Mouse (Mus musculus) adrenal gland (tissue): ENCODE measurements around the gene Tmem110.

ENCODE experiments used
- intact Hi-C: fragments of 180-260 bp; cut with DNase I; formaldehyde crosslinking; loops from one replicate; pipeline ENCODE4 v1.15.1; 2025
- long read RNA-seq, 2 experiments: library from polyadenylated mRNA; unstranded; transcript quantifications; one replicate each; pipeline ENCODE4 v2.0.0; 2020; ENCODE audit warnings: borderline replicate concordance in 1 of 2; ENCODE audit not compliant: insufficient replicate concordance in 1 of 2

Tmem110 gene
- long read RNA-seq, experiment 1, transcript Tmem110-201 (8 exons, 3,742 nt) = major isoform, 17 of 20 reads
- long read RNA-seq, experiment 1, partial matches to known transcripts = 2 of 20 reads
- long read RNA-seq, experiment 1, other reads (novel, unspliced or antisense) = 1 of 20 reads
- long read RNA-seq, experiment 2, transcript Tmem110-201 (8 exons, 3,742 nt) = major isoform, 8 of 11 reads
- long read RNA-seq, experiment 2, partial matches to known transcripts = 1 of 11 reads
- long read RNA-seq, experiment 2, other reads (novel, unspliced or antisense) = 1 of 11 reads

DNA sequence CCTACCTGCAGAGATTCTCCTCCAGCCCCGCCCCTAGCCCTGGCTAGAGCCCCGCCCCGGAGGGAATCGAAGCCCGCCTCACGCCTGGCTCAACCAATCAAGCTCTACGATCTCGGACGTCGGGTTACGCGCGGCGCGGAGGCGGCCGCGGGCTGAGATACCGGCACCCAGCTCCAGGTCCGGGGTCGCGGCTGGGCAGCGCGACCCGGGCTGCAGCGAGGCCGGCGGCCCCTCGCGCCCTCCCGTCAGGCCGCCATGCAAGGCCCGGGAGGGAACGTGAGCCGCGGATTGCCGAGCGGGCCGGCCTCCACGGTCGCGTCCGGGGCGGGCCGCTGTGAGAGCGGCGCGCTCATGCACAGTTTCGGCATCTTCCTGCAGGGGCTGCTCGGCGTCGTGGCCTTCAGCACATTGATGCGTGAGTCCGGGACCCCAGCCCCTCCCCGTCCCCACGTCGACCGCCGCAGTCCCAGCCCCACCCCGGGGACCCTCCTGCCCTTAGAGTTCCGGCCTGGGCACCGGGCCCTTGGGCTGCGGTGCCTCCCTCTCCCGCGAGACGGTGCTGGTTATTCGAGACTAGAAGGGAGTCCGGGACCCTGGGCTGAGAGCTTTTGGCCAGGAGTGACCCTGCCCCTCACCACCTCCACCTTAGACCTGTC, at the start of gene Tmem110:
Tmem110 (plus strand) TSS at position 115 of the 656 bp plus-strand sequence.
- intact Hi-C loops = no loop called here

DNA sequence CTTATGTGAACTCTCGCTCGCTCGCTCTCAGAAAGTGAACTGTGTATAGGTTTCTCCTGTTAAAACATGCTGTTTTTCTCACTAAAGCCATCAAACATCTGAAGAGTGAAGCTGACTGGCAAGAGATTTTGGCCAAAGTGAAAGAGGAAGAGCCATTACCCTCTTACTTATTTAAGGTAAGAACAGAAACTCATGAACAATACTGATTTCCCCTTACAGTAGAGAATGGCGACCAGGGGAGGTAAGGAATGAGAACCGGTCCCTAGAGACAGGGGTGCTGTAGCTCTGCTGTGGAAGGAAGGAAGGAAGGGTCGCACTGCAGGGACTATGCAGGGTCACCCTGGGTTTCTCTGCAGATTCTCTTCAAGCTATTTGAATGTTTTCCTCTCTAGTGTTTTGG, 40.8 kb upstream of the Tmem110 start:
- intact Hi-C loops = loop anchor here (5.0 kb wide), 1 partner anchor 67 kb away; no protein-coding TSS in a partner anchor

DNA sequence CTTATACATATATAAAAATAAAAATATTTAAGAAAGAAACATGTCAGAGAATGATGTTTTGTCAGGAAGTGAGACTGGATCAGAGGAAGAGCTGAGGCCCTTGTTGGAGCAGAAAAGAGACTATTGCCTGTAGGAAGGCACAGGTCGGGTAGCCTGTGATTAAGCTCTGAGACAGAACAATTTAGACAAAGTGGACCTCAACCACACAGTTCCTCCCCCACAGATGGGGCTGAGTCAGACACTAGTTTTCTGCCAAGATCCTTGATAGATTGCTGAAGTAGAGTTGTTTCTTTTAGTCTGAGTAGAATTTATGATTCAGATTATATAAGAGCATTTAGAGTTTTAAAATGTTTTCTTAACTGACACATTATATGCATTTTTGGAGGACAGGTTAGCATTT, 35.9 kb upstream of the Tmem110 start:
- intact Hi-C loops = loop anchor here (5.0 kb wide), 1 partner anchor 72 kb away; no protein-coding TSS in a partner anchor

DNA sequence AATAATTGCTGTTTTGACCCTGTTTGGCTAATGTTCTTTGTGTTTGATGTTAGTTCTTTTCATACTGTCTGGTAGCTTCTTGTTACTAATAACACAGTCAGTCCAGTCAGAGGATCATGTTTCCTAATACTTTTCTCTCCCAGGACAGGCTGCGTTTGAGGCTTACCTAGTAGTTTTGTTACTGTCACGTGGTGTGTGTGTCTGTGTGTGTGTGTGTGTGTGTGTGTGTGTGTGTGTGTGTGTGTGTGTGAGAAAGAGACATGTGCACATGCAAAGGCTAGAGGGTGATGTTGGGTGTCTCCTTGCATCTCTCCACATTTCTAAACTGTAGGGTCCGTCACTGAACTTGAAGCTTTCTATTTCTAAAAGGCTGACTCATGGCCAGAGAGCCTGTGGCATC, 32.5 kb upstream of the Tmem110 start:
- intact Hi-C loops = no loop called here

DNA sequence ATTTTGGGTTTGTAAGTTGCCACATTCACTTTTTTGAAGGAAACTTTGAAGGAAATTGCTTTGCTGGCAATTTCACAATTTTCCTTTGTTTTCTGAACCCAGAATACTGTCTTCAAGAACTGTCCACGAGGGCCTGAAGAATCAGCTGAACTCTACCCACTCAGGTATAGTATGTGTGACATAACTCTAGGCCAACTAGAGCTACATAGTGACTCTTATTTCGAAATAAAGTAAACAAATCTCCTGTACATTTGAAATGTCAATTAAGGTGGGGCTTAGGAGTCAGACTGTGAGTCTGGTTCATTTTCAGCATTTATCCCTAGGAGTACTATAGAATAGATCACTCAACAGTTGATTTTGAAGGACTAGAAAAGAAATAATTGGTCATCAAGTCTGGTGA, 23.6 kb upstream of the Tmem110 start:
- intact Hi-C loops = no loop called here

DNA sequence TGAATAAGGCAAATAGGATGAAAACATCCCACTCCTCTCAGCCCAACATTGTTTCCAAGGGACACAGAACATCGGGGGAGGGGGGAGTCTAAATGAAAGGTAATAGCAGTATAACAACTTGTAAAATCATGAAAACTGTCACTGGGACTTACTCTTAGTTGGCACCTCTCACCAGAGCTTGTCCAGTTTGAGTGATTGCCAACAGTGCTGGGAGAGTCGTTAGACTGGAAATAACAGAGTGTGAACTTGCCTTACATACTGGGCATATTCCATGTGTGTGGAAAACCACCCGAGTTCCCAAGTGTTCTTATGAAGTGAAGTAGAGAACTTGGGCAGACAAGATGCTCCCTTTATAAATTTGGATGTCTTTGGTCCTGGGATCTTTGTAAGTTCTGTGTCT, 4.3 kb upstream of the Tmem110 start:
- intact Hi-C loops = no loop called here

DNA sequence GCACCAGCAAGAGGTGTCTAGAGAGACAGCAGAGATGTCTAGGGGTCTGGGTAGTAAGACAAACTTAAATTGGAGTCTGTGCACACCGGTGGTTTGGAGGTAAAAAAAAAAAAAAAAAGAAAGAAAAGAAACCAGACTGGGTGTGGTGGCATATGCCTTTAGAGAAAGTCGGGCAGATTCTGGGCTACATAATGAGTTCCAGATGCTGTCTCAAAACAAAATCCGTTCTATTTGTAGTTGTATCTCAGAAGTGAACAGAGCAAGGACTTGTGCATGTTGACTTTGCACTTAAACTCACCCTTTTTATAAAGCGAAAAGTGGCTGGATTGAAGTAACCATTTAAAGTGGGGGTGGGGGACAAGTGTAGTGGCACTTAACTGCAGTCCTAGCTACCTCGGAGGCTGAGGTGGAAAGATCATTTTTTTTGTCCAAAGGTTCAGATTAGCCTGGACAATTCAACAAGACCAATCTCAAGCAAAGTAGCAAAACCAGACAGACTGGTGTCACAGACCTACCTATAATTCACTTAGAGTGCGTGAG, 864 bp upstream of the Tmem110 start:
- intact Hi-C loops = no loop called here

DNA sequence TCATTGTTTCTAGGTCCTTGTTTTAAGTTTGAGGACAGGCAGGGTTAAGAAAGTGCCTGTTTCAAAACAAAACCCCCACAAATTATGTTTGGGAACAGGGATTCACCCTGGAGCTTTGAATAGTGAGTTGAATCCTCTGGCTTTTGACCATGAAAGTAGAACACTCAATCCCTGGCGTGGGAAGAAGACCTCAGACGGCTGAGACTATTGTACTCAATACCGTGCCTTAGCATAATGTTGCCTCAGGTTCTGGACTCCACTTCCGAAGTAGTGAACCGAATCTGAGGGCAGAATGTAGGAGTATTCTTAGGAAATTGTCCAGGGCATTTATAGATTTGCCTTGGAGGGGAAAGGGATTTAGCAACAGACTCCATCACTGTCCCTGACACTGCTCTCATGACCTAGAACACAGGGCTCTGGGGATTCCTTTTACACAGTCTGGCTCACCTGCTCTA, 342 bp upstream of the Tmem110 start:
- intact Hi-C loops = no loop called here

DNA sequence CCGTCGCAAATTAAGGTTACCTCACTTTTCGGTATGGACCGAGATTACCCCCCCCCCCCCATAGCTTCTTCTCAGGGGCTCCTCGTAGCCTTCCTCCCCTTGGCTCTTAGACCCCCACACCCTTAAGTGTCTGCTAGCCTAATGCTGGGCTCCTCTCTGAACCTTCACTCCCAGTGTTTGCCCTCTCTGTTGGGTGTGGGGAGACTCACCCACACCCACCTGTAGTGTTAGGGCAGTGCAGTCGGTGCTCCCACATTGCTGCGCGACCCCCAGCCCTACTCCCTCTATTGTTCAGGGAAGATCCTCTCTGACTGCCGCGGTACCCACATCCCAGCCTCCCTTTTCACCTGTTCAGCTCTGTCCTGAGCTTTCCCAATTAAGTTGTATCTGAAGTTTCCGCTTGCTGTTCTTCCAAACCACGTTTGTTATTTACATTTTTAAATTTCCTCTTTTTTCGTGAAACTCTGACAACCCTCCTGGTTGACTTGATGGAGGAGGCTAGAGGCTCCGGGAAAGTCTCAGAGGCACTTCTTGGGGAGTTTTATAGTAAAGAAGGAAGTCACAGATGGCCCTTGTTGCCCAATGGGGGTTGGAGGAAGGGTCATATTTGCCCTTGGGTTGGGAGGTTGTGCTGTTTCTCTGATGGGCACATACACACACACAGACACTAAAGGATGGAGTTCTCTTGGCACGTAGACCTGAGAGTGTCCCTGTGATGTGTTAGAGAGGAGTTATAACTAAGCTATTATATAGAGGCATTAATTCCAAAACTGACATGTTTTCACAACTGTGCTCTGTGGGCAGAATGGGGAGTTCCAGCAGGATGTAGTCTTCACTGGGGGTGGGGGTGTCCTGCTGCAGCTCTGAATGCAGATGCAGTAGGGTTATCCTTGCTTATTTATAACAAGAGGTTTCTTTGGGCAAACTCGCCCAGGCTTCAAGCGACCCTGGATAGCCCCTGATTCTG, 1.1 kb downstream of the Tmem110 start:
- intact Hi-C loops = no loop called here

DNA sequence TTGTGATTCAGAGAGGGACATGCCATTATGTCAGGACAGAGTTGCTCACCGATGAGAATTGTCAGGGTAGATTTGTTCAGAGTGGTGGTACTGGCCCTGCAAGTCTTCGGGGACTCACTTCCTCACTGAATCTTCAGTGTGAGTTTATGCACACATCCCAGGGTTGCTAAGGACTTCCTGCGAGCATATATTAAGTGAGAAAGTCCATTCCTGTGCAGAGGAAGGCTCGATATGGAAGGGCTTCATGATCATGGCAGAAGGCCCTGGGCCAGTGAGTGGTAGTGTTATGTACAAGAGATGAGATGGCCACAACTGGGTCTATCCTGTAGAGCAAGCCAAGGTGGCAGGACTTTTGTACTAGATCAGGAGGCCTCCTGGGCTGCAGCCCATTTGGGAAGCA, 2.1 kb downstream of the Tmem110 start:
- intact Hi-C loops = no loop called here

DNA sequence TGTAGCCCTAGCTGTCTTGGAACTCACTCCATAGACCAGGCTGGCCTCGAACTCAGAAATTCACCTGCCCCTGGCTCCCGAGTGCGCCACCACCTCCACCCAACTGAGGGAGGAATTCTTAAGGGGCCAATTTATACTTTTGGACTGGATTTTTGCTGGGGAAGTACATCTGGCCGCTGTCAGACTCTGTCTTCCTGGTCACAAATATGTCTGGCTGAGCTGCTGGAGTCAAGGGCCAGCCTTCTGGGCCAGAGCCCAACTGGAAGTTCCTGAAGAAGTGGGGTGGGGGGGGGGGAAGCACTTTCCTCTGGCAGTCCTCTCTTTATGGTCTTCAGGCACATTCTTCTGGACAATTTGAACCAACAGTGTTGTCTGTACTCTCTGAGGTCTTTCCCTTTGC, 2.7 kb downstream of the Tmem110 start:
- intact Hi-C loops = no loop called here

DNA sequence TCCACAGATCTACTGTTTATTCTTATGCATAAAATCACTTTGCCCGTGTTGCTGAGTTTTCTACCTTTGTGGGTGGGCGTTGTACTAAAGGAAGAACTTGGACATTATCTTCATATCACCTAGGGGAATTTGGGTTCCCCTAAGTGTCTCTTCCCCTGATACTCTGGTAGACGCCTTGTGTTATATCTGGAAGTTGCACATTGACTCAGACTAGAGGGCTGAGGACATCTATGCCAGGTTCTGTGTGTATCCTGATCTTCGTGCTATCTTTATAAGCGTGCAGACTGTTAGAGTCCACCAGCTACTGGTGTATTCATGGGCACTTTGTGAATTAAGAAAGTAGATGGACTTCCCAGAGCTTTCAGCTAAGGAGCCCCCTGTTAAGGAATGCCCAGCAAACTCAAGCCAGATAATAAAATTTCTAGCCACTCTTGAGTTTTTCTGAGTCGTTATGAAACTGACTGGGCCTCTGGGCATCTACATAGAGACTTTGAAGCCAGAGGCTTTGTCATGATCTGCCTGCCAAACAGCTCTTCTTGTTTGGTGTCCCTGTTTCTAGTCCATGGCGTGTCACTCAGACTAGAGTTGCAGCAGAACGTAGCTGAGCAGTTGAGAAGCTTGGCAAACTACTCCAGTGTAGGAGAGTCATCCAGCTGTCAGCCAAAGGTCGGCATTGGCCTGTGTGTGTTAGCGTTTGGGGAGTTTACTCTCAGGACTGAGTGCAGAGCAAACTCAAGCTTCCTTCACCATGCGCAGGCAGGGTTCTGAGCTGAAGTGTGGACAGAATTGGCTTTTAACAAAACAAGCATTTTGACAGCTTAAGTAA, 3.5 kb downstream of the Tmem110 start:
- intact Hi-C loops = no loop called here

DNA sequence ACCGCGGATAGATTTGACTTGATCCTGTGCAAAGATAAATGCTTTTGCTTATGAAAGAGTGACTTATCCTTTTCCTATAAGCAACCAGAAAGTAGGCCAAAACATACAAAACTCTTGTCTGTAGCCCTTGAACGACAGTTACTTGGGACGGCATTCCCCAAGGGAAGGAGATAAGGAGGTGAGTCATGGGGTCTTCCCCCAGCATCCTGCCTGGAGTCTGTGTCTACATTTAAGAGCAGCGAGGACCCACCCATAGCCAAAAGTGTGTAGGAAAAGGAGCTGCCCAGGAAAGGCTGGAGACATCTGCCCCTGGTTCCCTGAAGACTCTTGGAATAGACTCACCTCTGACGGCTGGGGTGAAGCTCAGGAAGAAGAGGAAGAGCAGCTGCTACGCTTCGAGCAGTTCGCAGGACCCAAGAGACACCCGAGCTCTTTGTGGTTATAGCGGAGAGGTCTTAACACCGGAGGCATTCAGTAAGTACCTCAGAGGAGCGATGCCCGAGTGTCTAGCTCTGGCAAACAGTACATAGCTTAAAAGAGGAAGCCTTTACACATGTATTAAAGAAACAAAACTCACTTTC, 12.1 kb downstream of the Tmem110 start:
- intact Hi-C loops = no loop called here

DNA sequence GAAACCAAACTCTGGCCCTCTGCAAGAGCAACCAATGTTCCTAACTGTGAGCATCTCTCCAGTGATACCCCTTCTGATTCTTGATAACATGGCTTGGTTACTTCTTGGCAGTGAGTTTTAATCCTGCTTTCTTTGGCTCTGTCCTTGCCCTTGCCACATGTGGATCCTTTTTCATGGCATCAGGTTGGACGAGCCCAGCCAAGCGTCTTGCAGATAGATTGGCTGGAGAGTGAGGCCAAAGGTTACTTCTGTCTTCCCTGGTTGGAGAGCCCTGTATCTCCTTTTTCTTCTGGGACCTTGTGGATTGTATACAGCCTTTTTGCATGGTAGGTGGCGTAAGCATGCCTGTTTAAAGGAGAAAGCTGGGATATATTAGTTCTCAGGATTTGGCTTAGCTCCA, 18.3 kb downstream of the Tmem110 start:
- intact Hi-C loops = no loop called here

DNA sequence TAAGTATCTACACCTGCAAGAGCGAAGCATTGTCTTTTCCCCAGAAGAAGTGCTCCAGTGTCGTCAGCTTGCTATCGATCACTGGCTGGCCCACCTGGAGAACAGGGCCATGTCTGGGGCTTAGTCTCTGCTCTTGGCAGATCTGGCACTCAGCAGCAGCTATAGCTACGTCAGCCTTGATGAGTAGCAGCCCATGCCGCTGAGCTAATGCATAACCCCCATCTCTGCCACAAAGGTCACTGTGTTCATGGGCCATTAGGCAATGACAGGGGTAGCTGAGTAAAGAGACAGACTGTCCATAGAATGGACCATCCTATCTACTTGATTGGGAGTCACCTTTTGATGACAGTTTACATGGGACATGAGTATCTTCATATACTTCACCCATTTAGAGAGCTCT, 25.1 kb downstream of the Tmem110 start:
- intact Hi-C loops = no loop called here

DNA sequence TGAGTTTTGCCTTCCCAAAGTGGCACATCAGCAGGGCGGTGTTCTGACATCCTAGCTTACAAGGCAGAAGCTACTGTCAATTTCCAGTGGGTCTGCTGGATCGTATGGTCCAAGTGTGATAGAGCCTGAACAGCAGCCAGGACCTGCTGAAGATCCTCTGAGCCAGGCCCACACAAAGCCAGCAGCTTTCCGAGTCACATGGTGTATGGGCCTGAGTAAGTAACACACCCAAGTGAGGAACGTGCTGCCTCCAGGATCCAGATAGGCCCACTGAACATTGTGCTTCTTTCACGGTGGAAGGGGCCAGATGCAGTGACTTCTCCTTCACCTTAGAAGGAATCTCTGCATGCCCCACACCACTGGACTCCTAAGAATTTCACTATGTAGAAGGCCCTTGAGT, 26.9 kb downstream of the Tmem110 start:
- intact Hi-C loops = no loop called here

DNA sequence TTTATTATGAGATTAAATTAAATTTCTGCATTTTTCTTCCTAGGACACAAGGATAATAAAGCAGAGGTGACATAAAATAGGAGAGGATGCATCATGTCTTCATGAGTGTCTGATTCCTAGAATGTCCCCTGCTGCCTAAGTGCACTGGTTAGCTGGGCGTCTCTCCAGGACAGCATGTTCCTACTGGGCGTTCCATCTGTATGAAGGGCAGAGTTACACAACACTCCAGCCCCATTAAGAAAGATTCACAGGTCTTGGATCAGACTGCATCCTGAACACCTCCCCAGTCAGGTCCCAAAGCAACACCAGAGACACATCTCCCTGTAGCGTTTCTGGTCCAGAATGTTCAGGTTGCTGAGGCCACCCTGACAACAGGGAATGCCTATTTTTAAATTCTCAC, 29.9 kb downstream of the Tmem110 start:
- intact Hi-C loops = no loop called here

DNA sequence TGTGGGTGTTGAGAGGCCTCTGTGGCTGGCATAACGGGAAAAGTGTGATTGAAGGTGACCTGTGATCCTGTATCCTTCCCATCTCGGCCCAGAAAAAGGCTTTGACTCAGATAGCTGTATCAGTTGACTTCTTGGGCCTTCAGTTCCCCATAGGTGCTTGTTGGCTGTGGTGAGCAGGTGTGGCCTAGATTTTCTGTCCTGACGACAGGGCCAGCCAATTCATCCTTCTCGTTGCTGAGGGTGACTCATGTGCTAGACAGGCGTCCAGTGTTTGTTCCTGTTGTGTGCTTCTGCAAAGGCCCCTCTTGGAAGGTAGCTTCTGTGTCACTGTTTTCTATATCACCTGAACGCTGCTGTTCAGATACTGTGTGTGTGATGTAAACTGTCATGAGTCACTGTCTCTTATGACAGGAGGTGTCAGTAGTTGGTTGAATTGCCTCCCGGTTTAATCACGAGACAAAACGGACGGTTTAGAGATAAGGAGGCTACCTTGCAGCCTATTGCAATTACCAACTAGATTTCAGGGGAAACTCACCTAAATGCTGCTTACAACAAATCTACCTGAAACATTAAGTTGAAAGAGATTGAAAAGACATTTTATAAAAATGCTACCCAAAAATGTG, 31.6 kb downstream of the Tmem110 start:
- intact Hi-C loops = no loop called here

DNA sequence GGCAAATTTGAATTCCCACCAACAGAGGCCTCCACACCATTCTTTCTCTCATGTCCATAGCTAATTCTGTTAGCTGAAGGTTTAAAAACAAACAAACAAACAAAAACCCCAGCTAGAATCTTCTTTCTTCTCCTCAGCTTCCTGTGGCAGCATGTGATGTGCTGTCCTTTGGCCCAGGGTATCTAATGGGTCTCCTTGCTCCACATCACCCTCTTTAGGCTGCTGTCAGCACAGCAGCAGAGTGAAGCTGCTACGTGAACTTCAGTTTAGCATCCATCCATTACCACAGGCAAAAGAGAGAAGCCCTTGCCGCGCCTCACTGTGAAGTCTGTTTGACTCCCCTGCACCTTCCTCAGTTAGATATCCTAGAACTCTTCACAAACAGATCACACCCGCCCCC, 32.6 kb downstream of the Tmem110 start:
- intact Hi-C loops = no loop called here
